Mouse (Mus musculus) cerebellum, adult 18-20 months (tissue): ENCODE results near the gene Gm17571.

ENCODE experiments used
- DNase-seq, 2 experiments: peaks; one replicate each; pipeline ENCODE4 v3.0.0; 2021

The Gm17571 gene

GRCm38 (mm10) chr9:13446703-13447285 is at the start of gene Gm17571:
Gm17571 (minus strand) TSS chr9:13446753.
- no peak for DNase-seq

- DNase-seq: no peak
Observed at GRCm38 (mm10) chr9:13495530-13495929, 49.0 kb upstream of the Gm17571 start.

- DNase-seq: no peak
Observed at GRCm38 (mm10) chr9:13493746-13494145, 47.2 kb upstream of the Gm17571 start.

- no peak for DNase-seq
Observed at GRCm38 (mm10) chr9:13492807-13493206, 46.3 kb upstream of the Gm17571 start.

- no peak for DNase-seq
Observed at GRCm38 (mm10) chr9:13491854-13492620, 45.5 kb upstream of the Gm17571 start.

- DNase-seq: no peak
Observed at GRCm38 (mm10) chr9:13491107-13491506, 44.6 kb upstream of the Gm17571 start.

GRCm38 (mm10) chr9:13485914-13486313 is 39.4 kb upstream of the Gm17571 start:
- no peak for DNase-seq

GRCm38 (mm10) chr9:13484267-13485240 is 38.0 kb upstream of the Gm17571 start:
- DNase-seq: no peak

GRCm38 (mm10) chr9:13483199-13484068 is 36.9 kb upstream of the Gm17571 start:
- DNase-seq: no peak

GRCm38 (mm10) chr9:13479275-13479674 is 32.7 kb upstream of the Gm17571 start:
- no peak for DNase-seq

GRCm38 (mm10) chr9:13474951-13475350 is 28.4 kb upstream of the Gm17571 start:
- peak; percentile 48 to 53 for DNase-seq

GRCm38 (mm10) chr9:13470013-13470412 is 23.5 kb upstream of the Gm17571 start:
- DNase-seq: no peak

GRCm38 (mm10) chr9:13468778-13469177 is 22.2 kb upstream of the Gm17571 start:
- no peak for DNase-seq

GRCm38 (mm10) chr9:13467745-13468144 is 21.2 kb upstream of the Gm17571 start:
- DNase-seq: no peak

GRCm38 (mm10) chr9:13466816-13467215 is 20.3 kb upstream of the Gm17571 start:
- no peak for DNase-seq

GRCm38 (mm10) chr9:13466351-13466750 is 19.8 kb upstream of the Gm17571 start:
- DNase-seq: no peak

GRCm38 (mm10) chr9:13465358-13466020 is 18.9 kb upstream of the Gm17571 start:
- DNase-seq: no peak

- DNase-seq: no peak
Observed at GRCm38 (mm10) chr9:13460926-13461325, 14.4 kb upstream of the Gm17571 start.

- DNase-seq: no peak
Observed at GRCm38 (mm10) chr9:13460012-13460411, 13.5 kb upstream of the Gm17571 start.

GRCm38 (mm10) chr9:13459371-13459770 is 12.8 kb upstream of the Gm17571 start:
- DNase-seq: no peak

- DNase-seq: no peak
Observed at GRCm38 (mm10) chr9:13457774-13458173, 11.2 kb upstream of the Gm17571 start.

GRCm38 (mm10) chr9:13455231-13455630 is 8.7 kb upstream of the Gm17571 start:
- DNase-seq: no peak
